Mouse (Mus musculus) forebrain, postnatal 0 days (tissue): ENCODE data around the gene Agbl5. TPM values are rescaled to one million over a fixed set of nuclear protein-coding genes. Genes with fewer than 3 reads are reported as not detected.

Source experiments
- ATAC-seq: fragments of 200-750 bp; cut with Nextera tagmentation; 2 replicates; pipeline ENCODE4 v1.8.0; 2017; ENCODE audit warnings: mild to moderate bottlenecking, moderate library complexity
- DNase-seq: peaks from one replicate; pipeline ENCODE4 v3.0.0-alpha.2; 2015
- H3K27ac ChIP-seq: fragments of 300-500 bp; sonication (generic); 2 replicates; pipeline ENCODE4 v1.5.1; 2014; ENCODE audit warnings: low read depth, mild to moderate bottlenecking, antibody characterized with exemption, low read length, moderate library complexity, mixed read lengths
- H3K27me3 ChIP-seq: fragments of 300-500 bp; sonication (generic); 2 replicates; pipeline ENCODE4 v1.6.1; 2014; ENCODE audit warnings: mild to moderate bottlenecking, low read length, mixed read lengths; ENCODE audit not compliant: insufficient read depth
- H3K36me3 ChIP-seq: fragments of 300-500 bp; sonication (generic); 2 replicates; pipeline ENCODE4 v1.6.1; 2014; ENCODE audit warnings: mild to moderate bottlenecking, moderate library complexity; ENCODE audit not compliant: insufficient read depth
- H3K4me1 ChIP-seq: fragments of 300-500 bp; sonication (generic); 2 replicates; pipeline ENCODE4 v1.6.1; 2014; ENCODE audit warnings: antibody characterized with exemption; ENCODE audit not compliant: insufficient read depth
- H3K4me2 ChIP-seq: fragments of 300-500 bp; sonication (generic); 2 replicates; pipeline ENCODE4 v1.6.1; 2014; ENCODE audit warnings: low read depth, mild to moderate bottlenecking, moderate library complexity
- H3K4me3 ChIP-seq: fragments of 300-500 bp; sonication (generic); 2 replicates; pipeline ENCODE4 v1.5.1; 2014; ENCODE audit warnings: low read depth, low read length, mixed read lengths
- H3K9ac ChIP-seq: fragments of 300-500 bp; sonication (generic); 2 replicates; pipeline ENCODE4 v1.6.1; 2014; ENCODE audit warnings: mild to moderate bottlenecking
- H3K9me3 ChIP-seq: fragments of 300-500 bp; sonication (generic); 2 replicates; pipeline ENCODE4 v1.6.1; 2016; ENCODE audit warnings: low read length
- CTCF ChIP-seq: sonication (generic); IDR thresholded peaks from 2 replicates; pipeline ENCODE4 v1.5.1; 2016; ENCODE audit warnings: antibody characterized with exemption, control low read depth, low read depth
- WGBS: fragments of 180-500 bp; shearing (Covaris S2); extraction: QIAGEN DNeasy Blood & Tissue Kit; methylation state at CpG from one replicate; pipeline ENCODE4 v1.1.7; 2014; 5-methylcytosine and 5-hydroxymethylcytosine counted together
- polyA plus RNA-seq: library from polyadenylated mRNA; unstranded; fragments of >200 nt; fragmentation: Nextera tagmentation; extraction: Ambion mirVana; gene quantifications from 2 replicates; pipeline ENCODE4 v1.2.1, GENCODE M21; 2015
- total RNA-seq: library from RNA; depleted of rRNA; stranded (reverse); fragments of >200 nt; gene quantifications from 2 replicates; pipeline ENCODE4 v1.2.3, GENCODE M21; 2014

The Agbl5 gene
- total and polyA plus RNA-seq, 2 experiments from 2014 or later = 21.5 to 52.2 TPM

- TF ChIP-seq CTCF = no peak
- Histone ChIP-seq H3K4me3 (no peak overlapping the region), H3K27ac (no peak overlapping the region), H3K27me3 (no peaks in the 10 kb centered on the region), H3K4me2 (no peak overlapping the region), H3K9ac (no peak overlapping the region), H3K9me3 (no peaks in the 10 kb centered on the region), H3K4me1 (0 out of 2 replicates have a peak, but pooled peaks cover 4% of the 10 kb centered on the region), H3K36me3 (no peaks in the 10 kb centered on the region)
- 83% methylated on average over 8 of the region's 8 CpGs for WGBS
- ATAC-seq (no peak), DNase-seq (no peak)
These were observed 30.2 kb downstream of the Agbl5 start for GRCm38 (mm10) chr5:30918691-30919090.

- Histone ChIP-seq H3K4me2 (no peak overlapping the region), H3K9ac (no peak overlapping the region)
- DNase-seq = no peak
These were observed 31.5 kb downstream of the Agbl5 start for GRCm38 (mm10) chr5:30919831-30920614.

GRCm38 (mm10) chr5:30920621-30921020 is 32.1 kb downstream of the Agbl5 start:
- DNase-seq (no peak), ATAC-seq (no peak)
- H3K9ac ChIP-seq = no peak overlapping the region
- H3K36me3 ChIP-seq = no peaks in the 10 kb centered on the region
- no peak for TF ChIP-seq CTCF
- H3K4me2 ChIP-seq = no peak overlapping the region
- H3K9me3 ChIP-seq = no peaks in the 10 kb centered on the region
- H3K4me3 ChIP-seq = no peak overlapping the region
- H3K4me1 ChIP-seq = 0 out of 2 replicates have a peak, but pooled peaks cover 4% of the 10 kb centered on the region
- WGBS = 62% methylated on average over 19 of the region's 19 CpGs
- H3K27me3 ChIP-seq = no peaks in the 10 kb centered on the region
- no peak overlapping the region for H3K27ac ChIP-seq

More at GRCm38 (mm10) chr5:30919831-30920614, 31.5 kb downstream of the Agbl5 start:
- TF ChIP-seq CTCF = no peak
- Histone ChIP-seq H3K27ac (no peak overlapping the region), H3K4me3 (no peak overlapping the region), H3K9me3 (no peaks in the 10 kb centered on the region), H3K27me3 (no peaks in the 10 kb centered on the region), H3K36me3 (no peaks in the 10 kb centered on the region), H3K4me1 (0 out of 2 replicates have a peak, but pooled peaks cover 4% of the 10 kb centered on the region)
- ATAC-seq = no peak
- 51% methylated on average over 11 of the region's 11 CpGs for WGBS

- ATAC-seq (peak; percentile 85), DNase-seq (peak; percentile 93)
- no peaks in the 10 kb centered on the region for H3K36me3 ChIP-seq
- 0 out of 2 replicates have a peak, but pooled peaks cover 4% of the 10 kb centered on the region for H3K4me1 ChIP-seq
- peak within 1 kb of the TSS; percentile 93 for H3K4me2 ChIP-seq
- no peaks in the 10 kb centered on the region for H3K9me3 ChIP-seq
- peak; percentile 91 for TF ChIP-seq CTCF
- H3K4me3 ChIP-seq = peak within 1 kb of the TSS; percentile 54
- H3K9ac ChIP-seq = peak within 1 kb of the TSS; percentile 45
- 2% methylated on average over 37 of the region's 40 CpGs for WGBS
- H3K27ac ChIP-seq = peak within 1 kb of the TSS; percentile 59
- H3K27me3 ChIP-seq = no peaks in the 10 kb centered on the region
These were observed 33.0 kb downstream of the Agbl5 start, which contains the start of gene Khk for GRCm38 (mm10) chr5:30921256-30922033. TSS of gene Khk (plus strand) at chr5:30921431.

DNA sequence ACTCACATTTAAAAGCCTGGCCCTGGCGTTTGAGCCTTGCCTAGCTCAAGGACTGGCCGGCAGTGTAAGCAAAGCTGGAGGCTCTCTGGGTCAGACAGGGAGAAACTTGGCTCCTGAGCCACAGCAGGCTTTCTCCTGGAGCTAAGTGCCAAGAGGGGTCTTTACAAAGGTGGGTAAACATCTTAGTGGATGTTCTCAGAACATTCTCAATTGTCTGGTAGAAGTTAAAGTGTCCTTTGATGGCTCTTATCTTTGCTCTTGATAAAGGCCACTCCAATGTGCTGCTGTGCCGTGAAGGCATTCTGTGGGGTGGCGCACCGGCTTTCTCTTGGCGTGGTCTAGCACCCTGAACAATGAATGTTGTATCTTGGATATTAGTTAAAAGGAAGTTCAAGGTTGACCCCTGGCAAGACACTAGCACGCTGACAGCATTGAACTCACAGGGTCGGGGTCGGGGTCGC is 34.1 kb downstream of the Agbl5 start:
- no peak overlapping the region; the same call in 1 of the 2 replicates for H3K4me3 ChIP-seq
- DNase-seq (no peak), ATAC-seq (no peak)
- peak overlapping the region; percentile 93 for H3K4me2 ChIP-seq
- no peak overlapping the region for H3K9ac ChIP-seq
- H3K4me1 ChIP-seq = 0 out of 2 replicates have a peak, but pooled peaks cover 4% of the 10 kb centered on the region
- H3K27me3 ChIP-seq = no peaks in the 10 kb centered on the region
- 75% methylated on average over 10 of the region's 10 CpGs for WGBS
- H3K36me3 ChIP-seq = no peaks in the 10 kb centered on the region
- TF ChIP-seq CTCF = no peak
- no peaks in the 10 kb centered on the region for H3K9me3 ChIP-seq
- no peak overlapping the region for H3K27ac ChIP-seq

- 90% methylated on average over 6 of the region's 6 CpGs for WGBS
- no peak overlapping the region for H3K9ac ChIP-seq
- no peaks in the 10 kb centered on the region for H3K36me3 ChIP-seq
- H3K27me3 ChIP-seq = no peaks in the 10 kb centered on the region
- no peak overlapping the region for H3K27ac ChIP-seq
- DNase-seq (no peak), ATAC-seq (no peak)
- TF ChIP-seq CTCF = no peak
- H3K4me1 ChIP-seq = 0 out of 2 replicates have a peak, but pooled peaks cover 4% of the 10 kb centered on the region
- H3K9me3 ChIP-seq = no peaks in the 10 kb centered on the region
- H3K4me3 ChIP-seq = no peak overlapping the region
- H3K4me2 ChIP-seq = no peak overlapping the region
These were observed 34.6 kb downstream of the Agbl5 start for GRCm38 (mm10) chr5:30923119-30923518.

DNA sequence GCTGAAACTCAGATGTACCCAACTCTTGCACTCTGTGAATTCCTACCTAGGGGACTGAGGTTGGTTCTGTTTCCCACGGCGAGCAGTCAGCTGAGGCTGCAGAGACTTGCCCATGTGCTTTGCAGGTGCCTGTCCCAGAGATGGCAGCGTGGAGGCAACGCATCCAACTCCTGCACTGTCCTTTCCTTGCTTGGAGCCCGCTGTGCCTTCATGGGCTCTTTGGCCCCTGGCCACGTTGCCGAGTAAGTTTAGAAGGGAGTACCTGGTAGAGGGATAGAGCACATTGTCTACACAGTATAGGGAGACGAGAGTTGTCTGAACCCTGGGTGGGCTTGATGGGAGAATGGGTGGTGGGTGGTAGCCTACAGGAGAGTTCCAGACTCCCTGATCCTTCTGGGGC is 36.1 kb downstream of the Agbl5 start:
- TF ChIP-seq CTCF = no peak
- WGBS = 75% methylated on average over 8 of the region's 8 CpGs
- Histone ChIP-seq H3K27ac (no peak overlapping the region), H3K9me3 (no peaks in the 10 kb centered on the region), H3K4me3 (no peak overlapping the region), H3K9ac (no peak overlapping the region), H3K27me3 (no peaks in the 10 kb centered on the region), H3K4me2 (no peak overlapping the region), H3K36me3 (no peaks in the 10 kb centered on the region), H3K4me1 (0 out of 2 replicates have a peak, but pooled peaks cover 4% of the 10 kb centered on the region)
- no peak for DNase-seq
- no peak for ATAC-seq
